Mouse (Mus musculus) cerebellum, adult 2 months (tissue): ENCODE measurements around the gene Pop7. TPM values are rescaled to one million over a fixed set of nuclear protein-coding genes. Genes with fewer than 3 reads are reported as not detected.
A peak's percentile ranks its signal among the peaks of the same experiment; 100 is the strongest.

Source experiments
- DNase-seq, 2 experiments: peaks; one replicate each; pipeline ENCODE4 v3.0.0; 2021
- H3K27ac ChIP-seq: fragments of 200-500 bp; 2 replicates; pipeline ENCODE4 v1.5.1; 2012; ENCODE audit warnings: low read length, control low read depth, inconsistent platforms; ENCODE audit not compliant: insufficient read depth
- H3K27me3 ChIP-seq: fragments of 200-500 bp; 2 replicates; pipeline ENCODE4 v1.6.1; 2012; ENCODE audit warnings: inconsistent platforms, mild to moderate bottlenecking, low read length, moderate library complexity; ENCODE audit not compliant: control insufficient read depth, insufficient read depth
- H3K4me1 ChIP-seq: fragments of 200-500 bp; 2 replicates; pipeline ENCODE4 v1.6.1; 2011; ENCODE audit warnings: low read length; ENCODE audit not compliant: control insufficient read depth, insufficient read depth
- H3K4me3 ChIP-seq: fragments of 200-500 bp; replicated peaks from 2 replicates; pipeline ENCODE3; 2011; ENCODE audit warnings: mild to moderate bottlenecking, low read depth, low read length, control low read depth; ENCODE audit not compliant: insufficient read depth
- CTCF ChIP-seq: fragments of 200-500 bp; IDR thresholded peaks from 2 replicates; pipeline ENCODE4 v1.5.1; 2011; ENCODE audit warnings: low read depth, mild to moderate bottlenecking, control low read depth, low read length, moderate library complexity, borderline replicate concordance; ENCODE audit not compliant: insufficient read depth
- POLR2A ChIP-seq: fragments of 200-500 bp; IDR thresholded peaks from 2 replicates; pipeline ENCODE4 v1.6.1; 2011; ENCODE audit warnings: low read length, control low read depth, borderline replicate concordance; ENCODE audit not compliant: insufficient read depth
- WGBS: fragments of 180-500 bp; shearing (Covaris S2); methylation state at CpG from one replicate; pipeline ENCODE4 v1.1.7; 2018; 5-methylcytosine and 5-hydroxymethylcytosine counted together
- polyA plus RNA-seq: library from polyadenylated mRNA; depleted of rRNA; stranded (reverse); fragments of >200 nt; gene quantifications from 2 replicates; pipeline ENCODE4 v1.2.3, GENCODE M21; 2012

Pop7 gene
- polyA plus RNA-seq, 1 experiment, result 55.3 TPM

- H3K4me3 ChIP-seq, result no peak overlapping the region
- no peaks in the 10 kb centered on the region for H3K27me3 ChIP-seq
- no peak overlapping the region for H3K27ac ChIP-seq
- peak in 1 of 2 experiments; percentile 30 for DNase-seq
- TF ChIP-seq POLR2A (no peak), CTCF (no peak)
- H3K4me1 ChIP-seq, result peaks cover 12% of the 10 kb centered on the region
- WGBS, result 37% methylated on average over 3 of the region's 3 CpGs
Measured at GRCm38 (mm10) chr5:137514811-137515210, 12.5 kb upstream of the Pop7 start.

- TF ChIP-seq POLR2A (no peak), CTCF (no peak)
- 32% methylated on average over 12 of the region's 12 CpGs for WGBS
- no peaks in the 10 kb centered on the region for H3K27me3 ChIP-seq
- H3K4me3 ChIP-seq, result no peak overlapping the region
- DNase-seq, result peak; percentile 63 to 67
- 0 out of 2 replicates have a peak overlapping the region, but pooled peaks have one; percentile 17 for H3K27ac ChIP-seq
- H3K4me1 ChIP-seq, result peaks cover 12% of the 10 kb centered on the region
Measured at GRCm38 (mm10) chr5:137513951-137514721, 11.8 kb upstream of the Pop7 start.

- no peak overlapping the region for H3K27ac ChIP-seq
- no peak overlapping the region for H3K4me3 ChIP-seq
- H3K4me1 ChIP-seq, result peaks cover 12% of the 10 kb centered on the region
- TF ChIP-seq CTCF (peak; percentile 51; the same call in 1 of the 2 replicates), POLR2A (no peak)
- no peaks in the 10 kb centered on the region for H3K27me3 ChIP-seq
- 64% methylated on average over 11 of the region's 11 CpGs for WGBS
- DNase-seq, result peak; percentile 14 to 24
Measured at GRCm38 (mm10) chr5:137512847-137513794, 10.8 kb upstream of the Pop7 start.

- 19% methylated on average over 3 of the region's 3 CpGs for WGBS
- Histone ChIP-seq H3K27ac (0 out of 2 replicates have a peak overlapping the region, but pooled peaks have one; percentile 51), H3K27me3 (no peaks in the 10 kb centered on the region), H3K4me1 (peaks cover 12% of the 10 kb centered on the region), H3K4me3 (peak overlapping the region; percentile 78)
- TF ChIP-seq CTCF (no peak), POLR2A (no peak)
- peak in 1 of 2 experiments; percentile 14 for DNase-seq
Measured at GRCm38 (mm10) chr5:137511706-137512105, 9.4 kb upstream of the Pop7 start.

GRCm38 (mm10) chr5:137510573-137511390 is 8.5 kb upstream of the Pop7 start:
- WGBS, result 1% methylated on average over 64 of the region's 83 CpGs
- DNase-seq, result peak; percentile 42 to 50
- Histone ChIP-seq H3K4me1 (peaks cover 12% of the 10 kb centered on the region), H3K27ac (0 out of 2 replicates have a peak overlapping the region, but pooled peaks have one; percentile 51), H3K4me3 (peak overlapping the region; percentile 78), H3K27me3 (no peaks in the 10 kb centered on the region)
- TF ChIP-seq CTCF (no peak), POLR2A (no peak)

GRCm38 (mm10) chr5:137510014-137510501 is 7.7 kb upstream of the Pop7 start:
- Histone ChIP-seq H3K4me1 (peaks cover 12% of the 10 kb centered on the region), H3K27ac (peak overlapping the region; percentile 63; the same call in 1 of the 2 replicates), H3K27me3 (no peaks in the 10 kb centered on the region), H3K4me3 (peak overlapping the region; percentile 78)
- no peak for TF ChIP-seq CTCF
- TF ChIP-seq POLR2A, result no peak
- DNase-seq, result peak; percentile 79 to 91
- whole genome bisulfite sequencing, result 1% methylated on average over 50 of the region's 52 CpGs
